Mouse (Mus musculus) megakaryocyte, embryonic 14.5 days (primary cell): Measurements from ENCODE around the gene Trim17.

Experiments used
- FLI1 ChIP-seq: IDR thresholded peaks from 2 replicates; pipeline ENCODE4 v1.6.1; 2012; ENCODE audit warnings: low read length, inconsistent platforms, mixed read lengths
- GATA1 ChIP-seq: IDR thresholded peaks from 3 replicates; pipeline ENCODE4 v1.6.1; 2012; ENCODE audit warnings: mixed read lengths, low read length, inconsistent platforms, borderline replicate concordance

- TF ChIP-seq GATA1 (no peak), FLI1 (no peak)
These were observed 925 bp upstream of the Trim17 start for GRCm38 (mm10) chr11:58953351-58954169.
